Mouse (Mus musculus) heart, postnatal 25 days (tissue): ENCODE measurements at regions not wholly inside any gene's neighbourhood (a gene's known extent, or its start where the extent isn't known, plus 50 kb on each side); places are given as distances from the start of the nearest gene placed in this dataset.
A peak's percentile ranks its signal among the peaks of the same experiment; 100 is the strongest.
"Not testable (repeated sequence)": the region's sequence is repeated elsewhere in the genome, so short reads cannot be mapped to it uniquely, and the experiment has no call there.

ENCODE experiments used
- DNase-seq: peaks from one replicate; pipeline ENCODE4 v3.0.0; 2022; ENCODE audit warnings: low spot score
- intact Hi-C: fragments of 180-260 bp; cut with DNase I; formaldehyde crosslinking; loops from one replicate; pipeline ENCODE4 v1.15.1; 2025

DNA sequence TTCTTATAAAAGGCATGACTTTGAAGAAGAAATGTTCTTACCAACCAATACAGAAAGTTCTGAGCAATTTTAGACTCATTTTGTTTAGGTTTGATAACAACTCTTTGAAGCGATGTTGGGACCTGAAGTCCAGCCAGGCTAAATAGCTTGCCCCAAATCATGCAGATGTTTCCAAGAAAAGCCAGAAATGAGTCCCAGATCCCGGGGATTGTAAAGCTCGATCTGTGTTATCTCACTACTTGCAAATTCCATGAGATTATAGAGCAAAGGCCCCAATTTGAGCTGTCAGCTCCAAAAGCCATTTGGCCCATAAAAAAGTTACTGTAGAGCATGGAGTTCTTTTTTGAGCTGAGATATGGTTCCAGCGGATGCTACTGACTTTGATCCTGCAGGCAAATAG, 614.3 kb upstream of the Igfbp3 start:
- no peak for DNase-seq

DNA sequence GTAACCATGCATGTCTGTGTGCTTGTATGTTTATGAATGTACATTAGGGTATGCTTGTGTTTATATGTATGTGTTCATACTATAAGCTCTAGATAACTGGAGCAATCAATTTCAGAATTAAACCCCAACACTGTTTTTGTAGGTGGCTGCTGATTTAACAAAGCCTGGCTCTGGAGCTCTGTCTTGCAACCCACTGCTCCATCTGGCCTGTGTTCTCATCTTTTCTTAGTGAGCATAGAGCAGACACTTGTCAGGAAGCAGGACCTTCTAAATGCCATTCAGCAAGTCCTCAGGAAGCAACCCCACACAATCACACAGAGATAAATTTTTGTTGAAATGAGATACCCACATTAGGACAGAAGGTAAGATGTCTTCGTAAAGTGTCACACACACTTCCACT, 613.7 kb upstream of the Igfbp3 start:
- DNase-seq, result no peak
- intact Hi-C loops, result no loop called here

More for the DNA sequence above, 614.3 kb upstream of the Igfbp3 start:
- intact Hi-C loops, result no loop called here

DNA sequence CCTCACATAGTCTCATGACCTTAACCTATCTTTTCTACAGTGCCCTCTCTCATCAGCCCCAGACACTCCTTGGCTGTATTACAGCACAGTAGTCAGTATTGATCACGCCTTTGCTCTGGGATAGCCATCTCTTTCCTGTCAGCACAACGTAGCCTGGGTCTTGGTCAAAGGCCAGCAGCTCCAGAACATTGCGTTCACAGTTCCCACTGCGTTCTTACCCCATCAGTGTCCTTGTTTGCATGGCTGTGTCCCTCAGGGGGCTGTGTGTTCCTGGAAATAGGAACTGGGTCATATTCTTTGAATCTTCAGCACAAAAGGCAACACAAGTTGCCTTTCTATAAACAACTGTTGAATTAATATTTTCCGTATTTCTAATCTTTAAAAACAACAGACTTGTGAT, 602.0 kb upstream of the Igfbp3 start:
- DNase-seq, result peak; percentile 56
- intact Hi-C loops, result no loop called here

DNA sequence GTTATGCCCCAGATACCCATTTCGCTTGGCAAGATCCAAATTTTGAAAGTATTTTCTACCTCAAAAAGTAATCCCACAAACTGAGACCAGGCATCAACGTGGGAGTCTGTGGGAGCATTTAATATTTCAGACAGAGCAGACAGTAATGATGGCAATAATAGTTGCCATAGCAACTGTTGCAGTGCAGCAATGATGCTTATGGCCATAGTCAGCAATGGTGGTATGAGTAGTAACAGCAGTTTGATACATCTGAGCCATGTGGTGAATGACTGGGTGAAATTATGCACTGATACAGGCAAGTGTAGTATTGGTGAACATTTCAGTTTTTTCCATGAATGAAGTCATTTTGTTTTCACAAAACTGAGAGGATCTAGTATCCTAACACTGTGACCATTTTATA, 600.8 kb upstream of the Igfbp3 start:
- intact Hi-C loops, result no loop called here
- no peak for DNase-seq

DNA sequence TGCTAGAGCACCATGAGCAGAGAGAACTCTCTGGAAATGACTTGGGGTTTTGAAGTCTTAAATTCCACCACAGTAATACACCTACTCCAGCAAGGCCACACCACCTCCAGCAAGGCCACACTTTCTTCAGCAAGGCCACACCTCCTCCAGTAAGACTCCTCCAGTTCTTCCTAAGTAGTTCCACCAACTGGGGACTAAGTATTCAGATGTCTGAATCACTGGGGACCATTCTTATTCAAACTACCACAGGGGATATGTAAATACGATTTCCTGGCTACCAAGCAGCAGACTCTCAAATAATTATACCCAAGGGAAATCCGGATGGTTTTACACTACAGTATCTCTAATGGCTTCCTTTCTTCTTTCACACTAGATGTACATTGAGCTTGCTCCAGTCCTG, 598.7 kb upstream of the Igfbp3 start:
- no peak for DNase-seq
- intact Hi-C loops, result no loop called here

DNA sequence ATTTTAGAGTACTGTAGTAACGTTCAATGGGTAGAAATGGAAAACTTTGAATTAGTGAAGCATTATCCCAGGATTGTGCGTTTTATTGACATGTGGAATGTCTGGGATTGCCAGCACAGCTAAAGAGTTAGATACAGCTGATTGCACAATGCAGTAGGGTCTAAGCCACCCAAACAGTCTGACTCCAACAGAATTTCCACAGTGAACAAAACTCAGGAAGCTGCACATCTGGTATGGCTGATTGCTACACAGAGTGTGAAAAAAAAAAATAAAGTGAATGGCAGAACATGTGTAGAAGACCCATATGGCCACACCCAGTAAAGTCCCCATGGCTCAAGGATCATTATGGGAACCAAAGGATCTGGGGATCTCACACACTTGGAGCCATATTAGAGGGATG, 596.0 kb upstream of the Igfbp3 start:
- intact Hi-C loops, result no loop called here
- no peak for DNase-seq

DNA sequence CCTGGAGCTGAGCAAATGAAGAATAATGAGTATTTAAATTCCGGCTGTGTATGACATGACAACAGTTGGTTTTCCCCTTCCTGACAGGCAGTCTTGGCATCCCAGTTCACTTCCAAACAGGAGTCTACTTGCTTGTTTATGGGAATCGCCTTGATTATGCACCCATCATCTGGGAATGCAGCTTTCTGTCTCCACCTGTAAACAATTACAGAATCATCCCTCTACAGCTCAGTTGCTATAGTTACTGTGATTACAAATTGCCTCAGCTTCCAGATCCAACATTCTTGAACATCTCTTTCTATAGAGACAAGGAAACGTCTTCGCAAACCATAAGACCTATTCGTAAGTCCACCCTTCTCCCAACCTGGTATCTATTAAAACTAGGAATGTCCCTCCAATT, 582.6 kb upstream of the Igfbp3 start:
- no peak for DNase-seq
- intact Hi-C loops, result no loop called here

DNA sequence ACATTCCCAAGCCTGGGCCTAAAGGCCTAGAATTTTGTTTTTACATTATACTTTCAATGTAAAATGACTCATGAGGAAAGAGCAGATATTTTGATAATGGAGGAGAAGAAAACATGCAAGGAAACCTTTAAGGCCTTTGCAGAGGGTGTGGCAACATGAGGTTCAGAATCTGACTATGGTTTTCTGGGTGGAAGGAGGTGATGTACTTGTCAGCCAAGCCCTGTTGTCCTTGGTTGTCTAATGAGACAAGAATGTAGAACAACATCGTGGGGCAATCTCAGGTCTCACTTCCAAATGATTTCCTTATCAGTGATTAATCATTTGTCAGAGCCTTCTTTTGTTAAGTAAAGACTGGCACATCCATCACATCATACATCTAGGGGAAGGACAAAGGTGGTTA, 580.5 kb upstream of the Igfbp3 start:
- DNase-seq, result no peak
- intact Hi-C loops, result no loop called here

DNA sequence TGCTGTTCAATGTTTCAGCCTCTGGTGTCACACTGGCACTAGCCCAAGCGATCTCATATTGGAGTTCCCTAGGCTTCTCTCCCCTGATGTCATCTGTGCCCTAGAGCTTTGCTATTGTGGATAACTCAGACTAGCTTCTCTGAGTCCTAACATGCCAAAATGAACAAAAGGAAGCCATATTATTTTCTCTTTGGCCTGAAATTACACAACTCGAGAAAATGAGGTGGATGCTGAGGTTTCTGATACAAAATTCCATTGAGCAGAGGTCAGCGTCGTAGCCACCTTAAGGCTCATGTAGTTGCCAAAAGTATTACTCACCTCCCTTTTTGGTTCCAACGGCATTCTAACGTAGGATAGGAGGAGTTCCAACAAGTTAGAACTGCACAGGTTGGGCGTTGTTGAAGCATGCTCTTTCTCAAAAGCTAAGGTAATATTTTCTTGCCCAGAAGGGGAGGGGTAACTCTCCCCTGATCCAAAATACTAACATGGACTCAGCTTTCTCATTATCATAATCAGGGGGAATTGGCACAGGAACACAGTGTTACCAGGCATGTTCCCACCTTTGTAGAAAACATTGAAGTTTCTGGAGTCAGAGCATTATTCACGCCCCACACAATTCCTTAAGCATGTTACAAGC, 566.9 kb upstream of the Igfbp3 start:
- DNase-seq, result no peak
- intact Hi-C loops, result no loop called here

DNA sequence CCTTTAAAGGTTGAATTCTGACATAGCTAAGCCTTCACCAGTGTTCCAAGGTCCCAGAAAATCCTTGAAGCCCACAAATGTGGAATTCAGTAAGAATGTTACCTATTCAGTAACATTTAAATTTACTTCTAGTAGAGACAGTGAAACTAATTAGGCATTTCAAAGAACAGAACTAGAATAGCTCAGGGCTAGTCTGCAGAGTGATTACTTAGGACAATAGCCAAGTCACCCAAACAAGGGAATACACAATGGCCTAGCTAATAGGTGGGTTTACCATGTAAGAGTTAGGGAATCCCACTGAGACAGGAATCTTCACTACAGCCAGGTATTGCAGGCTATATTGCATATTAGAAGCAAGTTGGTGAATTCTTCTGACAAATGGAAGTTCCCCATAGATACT, 561.6 kb upstream of the Igfbp3 start:
- intact Hi-C loops, DNase-seq: not testable (repeated sequence)

DNA sequence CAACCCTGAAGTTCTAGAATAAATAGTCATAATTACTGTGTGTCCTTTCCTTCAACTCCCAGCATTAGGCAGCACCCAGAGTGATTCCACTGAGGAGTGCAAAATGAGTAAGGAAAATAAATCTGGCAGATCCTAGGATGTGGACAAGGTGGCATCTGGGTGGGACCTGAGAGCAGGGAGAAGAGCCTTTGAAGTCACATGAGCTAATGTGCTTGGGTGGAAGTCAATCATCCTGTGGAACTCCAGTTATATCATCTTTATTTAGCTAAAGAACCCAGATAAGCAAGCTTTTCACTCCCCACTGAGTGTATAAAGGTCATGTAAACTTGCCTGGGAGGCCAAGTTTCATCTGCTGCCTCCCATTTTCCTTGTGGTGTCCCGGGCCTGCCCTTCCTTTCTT, 551.6 kb upstream of the Igfbp3 start:
- intact Hi-C loops, result no loop called here
- no peak for DNase-seq

DNA sequence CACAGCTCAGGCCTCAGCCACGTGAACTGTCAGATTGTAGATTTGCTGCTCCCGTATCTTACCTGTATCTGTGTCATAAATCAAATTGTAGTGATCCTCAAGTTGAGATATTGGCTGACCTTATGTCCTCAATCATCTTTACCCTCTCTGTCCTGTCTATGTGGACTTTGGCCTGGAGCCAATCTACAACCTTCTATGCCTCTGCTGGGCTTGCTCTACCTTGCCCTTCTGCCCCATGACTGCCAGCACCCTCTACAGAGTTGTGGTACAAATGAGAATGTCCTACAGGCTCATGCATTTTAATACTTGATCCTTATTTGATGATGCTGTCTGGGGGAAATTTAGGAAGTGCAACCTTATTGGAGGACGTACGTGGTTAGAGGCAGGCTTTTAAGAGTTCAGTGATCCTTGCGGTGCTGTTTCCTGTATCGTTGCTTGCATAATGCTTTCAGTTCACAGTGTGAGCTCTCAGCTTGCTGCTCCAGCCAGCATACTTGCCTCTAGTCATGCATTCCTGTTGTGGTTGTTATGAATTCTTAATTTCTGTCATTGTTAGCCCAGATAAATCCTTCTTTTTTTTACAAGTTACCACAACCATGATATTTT, 545.2 kb upstream of the Igfbp3 start:
- intact Hi-C loops, result no loop called here
- DNase-seq, result no peak
